Mouse (Mus musculus): Measurements from ENCODE around the gene Olfr516.
A peak's percentile ranks its signal among the peaks of the same experiment; 100 is the strongest.

Olfr516 gene

GRCm38 (mm10) chr7:108850429-108850828, at the start of gene Olfr516:
Gene Olfr516 (minus strand): TSS chr7:108850529.
- no peak for DNase-seq (ENCODE audit: low read depth, low spot score)

GRCm38 (mm10) chr7:108894320-108894719, 44.0 kb upstream of the Olfr516 start, which contains the start of gene Olfr519:
Gene Olfr519 (minus strand): TSS chr7:108894420.
- no peak for DNase-seq (ENCODE audit: low read depth, low spot score)

GRCm38 (mm10) chr7:108884906-108885305, 34.6 kb upstream of the Olfr516 start, which contains the start of gene Olfr518:
Gene Olfr518 (minus strand): TSS chr7:108885006.
- no peak for DNase-seq (ENCODE audit: low read depth, low spot score)

DNA sequence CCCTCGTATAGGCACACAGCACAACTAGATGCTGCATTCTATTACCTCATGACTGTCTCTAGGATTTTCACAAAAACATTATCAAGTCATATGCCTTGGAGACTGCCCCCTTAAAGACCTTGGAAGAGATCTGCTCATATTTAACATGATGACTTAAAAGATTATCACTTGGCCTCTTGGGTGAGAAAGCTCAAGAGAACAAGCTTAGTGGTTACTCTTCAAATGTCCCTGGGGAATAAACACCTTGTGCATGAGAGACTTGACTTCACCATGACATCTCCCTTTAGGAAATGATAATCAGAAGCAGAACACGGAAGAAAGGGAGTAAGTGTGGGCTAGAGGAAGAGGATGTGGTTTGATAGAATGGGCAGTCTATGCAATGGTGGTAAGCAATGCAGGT, 21.9 kb upstream of the Olfr516 start, which contains the start of gene Olfr517:
Olfr517 (minus strand) TSS at position 101 of the 400 bp plus-strand sequence.
- no peak for DNase-seq (ENCODE audit: low read depth, low spot score)

GRCm38 (mm10) chr7:108825897-108826296, 24.4 kb downstream of the Olfr516 start, which contains the start of gene Olfr514:
Gene Olfr514 (minus strand): TSS chr7:108825997.
- DNase-seq (ENCODE audit: low read depth, low spot score), result no peak

GRCm38 (mm10) chr7:108814593-108815215, 35.6 kb downstream of the Olfr516 start:
- peak; percentile 3 for DNase-seq (ENCODE audit: low read depth, low spot score)

GRCm38 (mm10) chr7:108797205-108797933, 53.0 kb downstream of the Olfr516 start:
- no peak for DNase-seq (ENCODE audit: low read depth, low spot score)

All from brain, embryonic 18.5 days (tissue).